Mouse (Mus musculus) ovary, adult 10 weeks (tissue): ENCODE data around the gene Ciita. TPM values are rescaled to one million over a fixed set of nuclear protein-coding genes. Genes with fewer than 3 reads are reported as not detected.

Experiments used
- polyA plus RNA-seq: library from polyadenylated mRNA; stranded (reverse); fragments of 350-450 nt; fragmentation: Illumina TruSeq; extraction: RNeasy Lipid Tissue Mini Kit (QIAGEN cat#74804); gene quantifications from one replicate; pipeline ENCODE4 v1.2.3, GENCODE M21; 2014

Gene Ciita
- 0.86 TPM for polyA plus RNA-seq

GRCm38 (mm10) chr16:10479857-10480256, at the start of gene Ciita:
TSS of gene Ciita (plus strand) at chr16:10480059.

DNA sequence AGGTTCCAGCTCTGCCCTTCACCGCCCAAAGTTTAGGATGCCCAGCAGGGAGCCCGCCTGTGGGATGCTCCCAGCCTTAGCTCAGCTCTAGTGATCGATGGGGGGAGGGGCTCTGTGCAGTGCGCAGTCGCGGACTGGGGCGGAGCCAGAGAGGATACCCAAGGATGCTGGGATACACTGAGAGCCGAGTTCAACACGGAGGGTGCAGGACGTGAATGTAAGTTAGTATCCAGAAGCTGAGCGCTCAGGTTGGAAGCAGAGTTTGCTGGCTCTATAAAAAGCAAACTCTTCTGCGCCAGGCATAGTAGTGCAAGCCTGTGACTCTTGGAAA, 32.6 kb upstream of the Ciita start, which contains the start of gene Tvp23a:
Gene Tvp23a (minus strand): TSS at position 99 of the 331 bp plus-strand sequence.

GRCm38 (mm10) chr16:10542698-10543365, 63.0 kb downstream of the Ciita start, which contains the start of gene Dexi:
TSS of gene Dexi (minus strand) at chr16:10543054.

DNA sequence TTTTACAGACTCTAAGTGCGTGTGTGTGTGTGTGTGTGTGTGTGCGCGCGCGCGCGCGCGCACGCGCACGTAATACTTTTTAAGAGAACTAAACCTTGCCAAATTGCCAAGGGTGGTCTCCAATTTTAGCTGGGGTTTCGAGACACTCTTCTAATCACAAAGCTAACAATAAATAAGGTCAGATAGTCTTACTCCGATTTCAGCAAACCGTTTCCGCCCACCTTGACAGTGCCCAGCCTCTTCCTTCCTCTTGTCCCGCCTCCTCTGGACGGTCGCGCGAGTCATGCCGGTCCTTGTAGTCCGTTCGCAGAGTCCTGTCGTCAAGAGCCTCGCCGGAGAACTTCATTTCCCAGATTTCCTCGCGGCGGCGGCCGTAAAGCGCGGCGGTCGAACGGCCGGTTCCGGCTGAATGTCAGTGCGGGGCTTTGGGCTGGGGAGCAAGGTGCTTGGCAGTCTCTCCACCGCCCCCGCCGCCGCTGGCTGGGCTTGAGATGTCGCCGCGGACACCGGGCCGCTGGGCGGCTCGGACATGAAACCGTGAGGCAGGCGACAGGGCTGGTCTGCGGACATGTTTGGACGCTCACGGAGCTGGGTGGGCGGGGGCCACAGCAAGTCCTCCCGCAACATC, 65.2 kb downstream of the Ciita start, which contains the start of gene Clec16a:
Gene Clec16a (plus strand): TSS at position 345 of the 628 bp plus-strand sequence.

Other genes starting within 250 kb of the Ciita start
- 22.3 TPM for gene Emp2, start 166.1 kb upstream of the Ciita start, polyA plus RNA-seq
- gene Tekt5, start 84.6 kb upstream of the Ciita start, polyA plus RNA-seq = not detected
- gene Nubp1, start 68.1 kb upstream of the Ciita start, polyA plus RNA-seq = 4.9 TPM
- gene Tvp23a, start 32.7 kb upstream of the Ciita start, polyA plus RNA-seq = 0.71 TPM
- gene Dexi, start 63.0 kb downstream of the Ciita start, polyA plus RNA-seq = 2.4 TPM
- 11.4 TPM for gene Clec16a, start 65.3 kb downstream of the Ciita start, polyA plus RNA-seq